Mouse (Mus musculus): ENCODE measurements at regions not wholly inside any gene's neighbourhood (a gene's known extent, or its start where the extent isn't known, plus 50 kb on each side); places are given as distances from the start of the nearest gene placed in this dataset.

DNA sequence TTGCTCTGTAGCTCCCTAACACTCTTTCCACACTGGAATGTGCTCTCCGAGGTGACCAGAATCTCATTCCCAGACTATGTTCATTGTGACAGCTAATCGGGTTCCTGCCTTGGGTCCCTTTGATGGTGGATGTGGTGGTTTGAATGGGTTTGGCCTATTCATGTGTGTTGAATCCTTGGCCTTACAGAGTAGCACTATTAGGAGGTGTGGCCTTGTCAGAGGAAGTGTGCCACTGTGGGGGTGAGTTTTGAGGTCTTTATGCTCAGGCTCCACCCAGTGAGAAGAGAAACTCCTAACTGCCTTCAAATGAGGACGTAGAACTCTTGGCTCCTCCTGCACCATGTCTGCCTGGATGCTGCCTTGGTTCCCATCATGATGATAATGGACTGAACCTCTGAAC is 232.8 kb downstream of the Sipa1l2 start:
- TF ChIP-seq CTCF (IDR thresholded peaks at IDR 0.05; ENCODE audit: low read depth, low read length), result no peak
- no peak for TF ChIP-seq POLR2AphosphoS5 (IDR thresholded peaks at IDR 0.05; ENCODE audit: insufficient replicate concordance, low read depth, low read length)
- no peak for TF ChIP-seq TAL1 (conservative IDR thresholded peaks at IDR 0.05; ENCODE audit: low read depth, low read length)
- no peak for TF ChIP-seq GATA1 (IDR thresholded peaks at IDR 0.05; ENCODE audit: borderline replicate concordance, low read length)

Data from G1E (cell line).